Mouse (Mus musculus) gastrocnemius, postnatal 10 days (tissue): ENCODE results near the gene Sept6. TPM values are rescaled to one million over a fixed set of nuclear protein-coding genes. Genes with fewer than 3 reads are reported as not detected.

Experiments used
- DNase-seq: peaks from one replicate; pipeline ENCODE4 v3.0.0; 2021; ENCODE audit warnings: mixed read lengths
- long read RNA-seq, 2 experiments: library from polyadenylated mRNA; stranded (forward); transcript quantifications; one replicate each; pipeline ENCODE4 v2.0.0; 2021
- total RNA-seq, 2 experiments: library from RNA; stranded (reverse); gene quantifications; 2 replicates each; pipeline ENCODE4 v1.2.3; 2021

Gene Sept6
- total RNA-seq: 10 to 100 TPM; 10.7 to 13.5 TPM
- long read RNA-seq, experiment 1, partial matches to known transcripts: 2 of 15 reads
- long read RNA-seq, experiment 1, other reads (novel, unspliced or antisense): 10 of 15 reads
- long read RNA-seq, experiment 2, partial matches to known transcripts: 0 of 10 reads
- long read RNA-seq, experiment 2, other reads (novel, unspliced or antisense): 5 of 10 reads

GRCm38 (mm10) chrX:36991694-36992093 is at the start of gene Sept6:
Gene Sept6, minus strand, starts transcription at chrX:36991794.
- no peak for DNase-seq

DNA sequence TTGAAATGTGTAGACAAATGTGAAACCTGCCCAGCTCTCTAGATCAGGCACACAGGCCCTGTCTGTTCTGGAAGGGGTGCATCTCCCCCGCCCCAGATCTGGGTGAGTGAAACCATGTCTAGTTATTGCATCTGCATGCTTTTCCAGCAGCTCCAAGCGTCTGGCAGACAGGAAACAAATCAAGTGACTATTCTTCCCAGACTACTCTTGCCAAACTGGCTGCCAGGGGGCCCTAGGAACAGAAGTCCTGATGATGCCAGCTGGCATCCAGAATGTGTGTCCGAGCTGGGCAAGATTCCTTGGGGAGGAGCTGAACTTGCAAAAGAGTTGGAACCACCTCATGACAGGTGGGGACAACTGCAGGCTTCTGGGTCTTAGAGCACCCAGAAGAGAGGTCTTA is 36.8 kb upstream of the Sept6 start:
- DNase-seq: peak; percentile 21

DNA sequence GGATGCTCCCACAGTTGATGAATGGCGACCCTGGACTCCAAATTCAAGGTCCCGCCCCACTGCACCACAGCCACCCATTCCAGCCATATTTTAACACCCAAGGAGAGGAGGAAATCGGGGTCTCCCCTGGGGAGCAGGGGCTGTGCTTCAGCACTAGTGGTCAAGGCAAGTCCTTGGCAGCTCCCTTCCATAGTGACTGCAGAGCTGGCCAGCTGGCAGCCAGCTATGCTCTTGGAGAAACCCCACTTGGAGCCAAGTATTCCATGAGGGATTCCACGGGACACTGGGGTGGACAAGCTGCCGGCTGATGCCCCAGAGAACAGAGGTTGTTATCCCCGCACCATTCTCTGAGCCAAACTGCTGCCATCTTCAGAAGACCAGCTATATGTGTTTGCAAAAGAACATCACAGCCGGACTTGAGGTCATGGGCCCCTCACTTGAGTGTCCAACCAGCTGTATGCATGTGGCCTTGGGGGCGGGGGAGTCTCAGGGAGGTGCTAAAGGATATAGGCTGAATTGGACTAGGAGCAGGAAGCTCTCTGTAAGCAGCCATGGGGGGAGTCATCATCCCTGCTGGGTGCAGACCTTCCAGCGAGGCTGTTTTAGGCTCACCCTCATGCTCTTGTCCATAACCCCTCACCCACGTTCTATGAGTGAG is 32.2 kb upstream of the Sept6 start:
- DNase-seq: no peak

GRCm38 (mm10) chrX:37022690-37023089 is 31.1 kb upstream of the Sept6 start:
- peak; percentile 63 for DNase-seq

- DNase-seq: no peak
Observed at GRCm38 (mm10) chrX:37019045-37019444, 27.5 kb upstream of the Sept6 start.

DNA sequence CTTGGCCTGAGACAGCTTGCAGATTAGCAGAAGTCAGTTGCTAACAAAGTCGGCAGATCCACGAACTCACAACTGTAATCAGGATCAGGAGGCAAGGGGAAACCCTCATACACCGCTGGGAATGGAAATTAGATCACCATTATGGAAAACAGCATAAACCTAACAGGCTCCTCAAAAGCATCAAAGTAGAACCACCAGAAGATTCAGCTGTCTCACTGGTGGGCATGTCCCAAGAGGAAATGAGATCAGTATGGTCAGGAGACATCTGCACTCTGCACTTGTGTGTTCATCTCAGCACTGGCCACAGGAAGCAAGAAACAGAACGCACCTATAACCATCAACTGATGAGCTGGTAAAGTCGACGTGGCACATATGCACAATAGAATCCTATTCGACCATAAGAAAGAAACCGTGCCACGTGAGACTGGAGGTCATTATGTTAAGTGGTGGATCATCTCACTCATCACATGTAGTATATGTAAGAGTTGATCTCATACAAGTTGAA is 26.6 kb upstream of the Sept6 start:
- no peak for DNase-seq

DNA sequence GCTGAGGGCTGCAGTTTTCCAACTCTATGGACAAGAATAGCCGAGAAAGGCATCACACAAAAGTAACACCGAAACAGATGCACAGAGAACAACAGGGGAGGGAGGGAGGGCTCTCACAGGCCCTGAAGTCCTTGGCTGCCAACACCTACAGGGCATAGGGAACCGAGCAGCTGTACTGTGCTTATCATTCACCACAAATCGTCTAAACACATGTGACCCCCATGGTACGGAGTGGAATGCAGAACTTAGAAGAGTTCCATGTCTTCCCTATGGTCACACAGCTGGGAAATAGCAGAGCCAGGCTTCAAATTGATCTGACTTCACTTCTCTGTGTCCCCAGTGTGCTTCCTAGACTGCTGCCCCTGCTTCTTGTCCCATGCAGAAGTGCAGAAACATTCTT is 22.3 kb upstream of the Sept6 start:
- DNase-seq: no peak

DNA sequence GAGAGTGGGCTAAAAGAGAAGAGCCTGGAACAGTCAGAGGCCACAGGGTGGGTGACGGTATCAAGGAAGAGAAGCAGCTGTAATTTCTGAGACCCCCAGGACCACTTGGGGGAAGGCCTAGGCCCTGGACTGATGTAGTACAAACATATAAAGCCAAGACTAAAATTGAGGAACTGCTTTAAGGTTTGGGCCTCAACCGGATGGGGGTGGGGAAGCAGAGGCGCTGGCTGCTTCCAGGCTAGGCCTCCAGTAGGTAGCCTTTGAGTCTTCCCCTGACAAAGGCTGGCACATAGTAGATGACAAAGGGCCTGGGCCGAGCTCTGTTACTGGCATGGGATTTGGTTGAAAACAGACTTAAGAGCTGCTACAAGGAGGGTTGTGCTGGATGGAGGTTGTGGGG is 555 bp downstream of the Sept6 start:
- no peak for DNase-seq

GRCm38 (mm10) chrX:36989752-36990404 is 1.7 kb downstream of the Sept6 start:
- no peak for DNase-seq

DNA sequence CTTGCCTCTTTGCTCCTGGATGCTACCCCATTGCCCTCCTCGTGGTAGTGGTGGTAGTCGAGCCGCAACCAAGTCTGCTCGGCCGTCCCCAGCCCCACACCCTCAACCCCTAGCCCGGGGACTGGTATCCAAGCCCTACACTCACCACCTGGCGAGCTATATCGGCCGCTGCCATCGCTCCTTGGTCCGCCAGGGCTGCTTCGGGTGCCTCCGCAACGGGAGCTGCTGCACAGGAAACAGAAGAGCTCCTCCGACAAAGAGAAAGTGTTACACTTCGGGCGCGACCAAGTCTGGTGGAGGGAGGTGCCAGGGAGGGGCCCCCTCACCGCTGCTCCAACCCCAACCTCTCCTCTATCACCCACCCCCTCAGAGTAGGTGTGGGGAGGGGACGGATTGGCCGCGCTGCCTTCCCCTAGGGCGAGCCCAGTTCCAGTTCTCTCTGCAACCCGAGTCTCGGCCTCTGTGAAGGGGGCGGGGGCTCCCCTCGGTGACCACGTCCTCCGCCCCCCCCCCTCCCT is 2.3 kb downstream of the Sept6 start:
- peak; percentile 36 for DNase-seq

DNA sequence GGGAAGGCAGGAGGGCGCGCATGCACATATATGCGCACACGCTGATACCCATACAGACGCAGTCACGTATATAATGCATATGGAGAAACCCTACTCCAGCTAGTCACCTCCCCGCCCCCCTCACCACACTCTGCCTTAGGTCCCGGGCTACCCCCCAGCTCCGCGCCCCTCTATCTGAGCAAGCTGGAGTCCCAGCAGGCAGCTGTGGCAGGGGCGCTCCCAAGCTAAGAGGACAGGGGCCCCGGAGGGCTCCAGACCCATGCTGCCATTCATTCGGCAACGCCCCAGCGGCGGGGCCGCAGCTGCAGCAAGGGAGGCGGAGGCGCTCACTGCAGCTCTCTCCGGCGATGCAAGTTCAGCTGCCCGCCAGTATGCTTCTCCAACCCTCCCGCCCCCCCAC is 2.8 kb downstream of the Sept6 start:
- peak; percentile 14 for DNase-seq

GRCm38 (mm10) chrX:36987851-36988250 is 3.7 kb downstream of the Sept6 start:
- DNase-seq: no peak

- DNase-seq: no peak
Observed at GRCm38 (mm10) chrX:36985041-36985440, 6.6 kb downstream of the Sept6 start.

DNA sequence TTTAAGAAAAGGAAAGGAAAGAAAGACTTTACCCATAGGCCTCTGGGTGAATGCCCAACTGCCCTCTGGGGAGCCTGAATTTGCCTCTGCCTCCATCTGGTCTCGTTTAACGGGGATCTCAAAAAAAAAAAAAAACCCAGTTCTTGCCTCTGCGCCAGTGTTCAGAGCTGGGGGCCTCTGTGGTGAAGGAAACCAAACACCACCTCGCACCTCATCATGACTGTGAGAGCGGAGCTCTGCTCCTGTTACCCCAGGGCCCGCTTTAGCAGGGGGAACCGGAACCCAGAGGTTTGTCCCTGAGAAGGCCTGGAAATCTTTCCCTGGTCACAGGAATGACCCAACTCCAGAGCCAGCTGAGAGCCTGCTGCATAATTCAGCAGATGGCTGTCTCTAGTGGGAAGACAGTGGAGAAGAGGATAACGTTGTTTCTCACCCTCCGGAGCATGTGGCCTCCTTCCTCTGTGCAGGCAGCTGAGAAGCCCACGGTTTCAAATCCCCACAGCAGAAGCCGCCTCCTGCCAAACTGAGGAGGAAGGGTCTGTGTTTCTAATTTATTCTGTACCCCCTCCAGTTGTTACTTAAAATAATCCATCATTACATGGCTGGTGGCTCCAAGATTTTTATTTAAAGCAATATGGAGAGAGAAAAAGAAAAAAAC is 7.8 kb downstream of the Sept6 start:
- peak; percentile 34 for DNase-seq

GRCm38 (mm10) chrX:36982892-36983653 is 8.5 kb downstream of the Sept6 start:
- DNase-seq: peak; percentile 34

DNA sequence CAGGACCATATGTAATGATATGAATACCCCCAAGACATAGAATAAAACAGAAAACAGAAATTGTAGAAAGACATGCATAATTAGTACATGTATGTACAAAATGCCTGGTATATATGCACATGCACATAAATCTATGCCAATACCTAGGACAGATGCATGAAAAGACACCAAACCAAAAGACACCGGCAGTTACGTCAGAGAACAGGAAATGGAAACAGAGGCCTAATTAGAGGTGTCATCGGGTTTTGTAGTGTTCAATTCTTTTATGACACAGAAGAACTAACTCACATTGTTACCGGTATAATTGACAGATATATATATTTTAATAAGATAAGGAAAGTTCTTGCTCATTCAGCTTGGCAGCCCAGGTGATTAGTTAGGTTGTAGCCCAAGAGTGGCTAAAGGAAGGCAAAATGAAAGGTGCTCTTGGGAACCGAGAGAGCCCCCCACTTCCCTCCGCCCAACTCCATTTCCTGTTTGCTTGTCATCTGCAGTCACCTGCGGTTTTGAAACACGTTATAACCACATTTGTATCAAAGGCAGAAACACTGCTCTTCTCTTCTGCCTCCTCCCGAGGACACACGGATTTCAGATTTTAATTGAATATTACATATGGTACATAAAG is 10.9 kb downstream of the Sept6 start:
- no peak for DNase-seq

DNA sequence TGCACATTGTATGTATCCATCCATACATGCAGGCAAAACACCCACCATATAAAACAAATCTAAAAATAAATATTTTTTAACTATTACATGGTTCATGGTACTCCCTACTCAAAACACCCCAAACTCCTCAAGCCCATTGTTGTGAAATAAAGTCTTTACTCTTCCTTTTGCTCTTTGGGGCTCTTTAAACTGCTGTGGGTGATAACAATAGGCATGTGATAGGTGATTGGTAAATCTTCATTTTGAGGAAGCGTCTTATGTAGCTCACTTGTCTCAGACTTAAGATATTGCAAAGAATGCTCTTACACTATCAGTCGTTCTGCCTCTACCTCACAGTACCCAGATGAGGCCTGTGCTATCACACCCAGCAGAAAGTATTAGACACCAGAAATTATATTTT is 13.7 kb downstream of the Sept6 start:
- no peak for DNase-seq

DNA sequence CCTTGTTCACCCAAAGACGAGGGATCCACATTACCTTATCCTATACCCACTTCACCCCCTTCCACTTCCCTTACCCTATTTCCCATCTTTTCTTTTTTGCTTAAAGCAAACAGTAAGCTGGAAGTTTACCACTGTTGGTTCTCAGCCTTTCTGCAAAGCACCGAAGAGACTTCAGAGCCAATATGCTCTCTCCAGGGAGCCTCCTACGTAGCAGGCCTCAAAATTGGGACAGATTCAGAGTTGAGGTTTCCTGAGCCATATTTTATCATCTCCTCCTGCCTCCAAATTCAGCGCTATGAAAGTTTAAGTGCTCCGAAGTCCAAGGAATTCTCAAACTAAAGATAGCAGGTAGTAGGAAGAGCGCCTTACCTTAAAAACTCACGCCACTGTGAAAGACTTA is 14.6 kb downstream of the Sept6 start:
- DNase-seq: no peak

DNA sequence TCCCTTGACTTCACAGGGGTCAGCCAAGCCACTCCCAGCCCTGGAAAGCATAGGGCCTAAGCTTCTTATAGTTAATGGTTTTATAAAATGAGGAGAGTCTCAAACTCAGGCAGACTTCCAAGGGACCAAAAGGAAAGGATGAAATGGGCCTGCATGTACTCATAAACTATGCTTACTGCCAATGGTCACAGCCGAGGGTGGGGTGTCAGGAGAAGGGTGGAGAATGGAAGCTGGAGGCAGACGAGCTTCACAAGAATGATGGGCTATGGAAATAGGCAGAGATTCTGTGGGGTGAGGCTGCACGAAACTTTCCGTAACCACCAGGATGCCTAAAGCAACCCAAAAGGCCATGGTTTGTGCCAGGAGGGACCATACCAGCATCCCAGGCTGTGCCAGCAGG is 15.3 kb downstream of the Sept6 start:
- no peak for DNase-seq

DNA sequence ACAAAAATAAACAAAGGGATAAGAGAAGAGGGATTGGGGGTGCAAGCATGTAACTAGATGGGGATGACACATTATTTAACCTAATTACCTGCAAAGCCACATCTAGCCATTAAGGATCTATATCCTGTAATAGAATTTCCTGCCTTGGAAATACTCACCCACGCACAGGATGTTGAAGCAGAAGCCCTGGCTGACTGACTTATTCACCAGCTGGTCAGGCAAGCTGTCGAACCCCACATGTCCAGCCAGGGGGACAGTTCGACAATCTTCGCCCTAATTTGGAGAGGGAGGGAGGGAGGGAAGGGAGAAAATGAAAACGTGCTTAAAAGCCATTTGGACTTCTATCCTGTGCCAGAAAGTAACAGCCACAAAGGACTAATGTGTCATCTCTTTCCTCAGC is 16.7 kb downstream of the Sept6 start:
- no peak for DNase-seq

DNA sequence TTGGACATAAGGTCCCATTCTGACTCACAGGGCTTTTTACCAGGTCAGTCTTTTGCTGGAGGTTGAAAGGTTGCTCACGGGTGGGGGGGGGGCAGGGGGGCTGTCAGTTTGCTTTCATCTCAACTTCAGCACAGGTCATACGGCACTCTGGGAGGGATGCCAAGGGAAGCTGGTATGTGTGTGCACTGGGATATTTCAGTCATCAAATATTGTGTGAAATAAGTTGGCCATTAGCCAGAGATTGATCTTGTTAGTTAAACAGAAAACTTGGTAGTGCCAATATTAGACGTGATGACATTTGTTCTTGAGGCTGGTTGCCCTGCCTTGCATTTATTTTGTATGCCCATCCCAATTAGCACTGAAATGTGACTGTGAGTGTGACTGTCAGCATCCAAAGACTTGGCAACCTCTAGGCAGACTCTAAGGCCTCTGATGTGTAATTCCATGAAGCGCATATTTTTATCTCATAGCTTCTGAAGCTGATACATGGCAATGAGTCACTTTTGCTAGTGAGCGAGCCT is 18.6 kb downstream of the Sept6 start:
- DNase-seq: no peak
